Mouse (Mus musculus) ES-E14 (cell line): ENCODE measurements around the gene Mical2. TPM values are rescaled to one million over a fixed set of nuclear protein-coding genes. Genes with fewer than 3 reads are reported as not detected.
A peak's percentile ranks its signal among the peaks of the same experiment; 100 is the strongest.

Source experiments
- DNase-seq: peaks from one replicate; pipeline ENCODE4 v3.0.0-alpha.2; 2013; ENCODE audit warnings: low read depth, low spot score
- H3K27ac ChIP-seq: 2 replicates; pipeline ENCODE4 v1.5.1; 2012; ENCODE audit warnings: low read depth, mild to moderate bottlenecking, low read length, moderate library complexity, mixed read lengths; ENCODE audit not compliant: poor library complexity, insufficient read depth, severe bottlenecking
- H3K36me3 ChIP-seq: 2 replicates; pipeline ENCODE4 v1.6.1; 2012; ENCODE audit warnings: mild to moderate bottlenecking, low read length, moderate library complexity, mixed read lengths; ENCODE audit not compliant: control insufficient read depth, poor library complexity, insufficient read depth, severe bottlenecking
- H3K4me1 ChIP-seq, 2 experiments: fragments of 150-350 bp in 1 of 2; sonication (generic) in 1 of 2; 2 replicates each; pipeline ENCODE4 v1.6.1; 2012; ENCODE audit warnings: low read length in 2 of 2, mild to moderate bottlenecking in 1 of 2, mixed read lengths in 1 of 2; ENCODE audit not compliant: control insufficient read depth in 2 of 2, insufficient read depth in 2 of 2, poor library complexity in 1 of 2
- H3K4me3 ChIP-seq, 2 experiments: fragments of 150-350 bp in 1 of 2; sonication (generic) in 1 of 2; 2 replicates each; pipeline ENCODE4 v1.5.1; 2012; ENCODE audit warnings: low read length in 2 of 2, low read depth in 1 of 2, mild to moderate bottlenecking in 1 of 2, mixed read lengths in 1 of 2; ENCODE audit not compliant: insufficient read depth in 1 of 2, poor library complexity in 1 of 2, severe bottlenecking in 1 of 2
- H3K9ac ChIP-seq: 2 replicates; pipeline ENCODE4 v1.6.1; 2012; ENCODE audit warnings: low read depth, mild to moderate bottlenecking, low read length, mixed read lengths; ENCODE audit not compliant: poor library complexity, insufficient read depth, severe bottlenecking
- H3K9me3 ChIP-seq: fragments of 150-350 bp; sonication (generic); 2 replicates; pipeline ENCODE4 v1.6.1; 2012; ENCODE audit warnings: low read depth, mild to moderate bottlenecking, low read length; ENCODE audit not compliant: control insufficient read depth, insufficient read depth
- CHD2 ChIP-seq: IDR thresholded peaks from 2 replicates; pipeline ENCODE4 v1.6.1; 2014; ENCODE audit warnings: mild to moderate bottlenecking, low read depth, low read length, inconsistent platforms
- HCFC1 ChIP-seq: IDR thresholded peaks from 2 replicates; pipeline ENCODE4 v1.6.1; 2012; ENCODE audit warnings: low read length, inconsistent platforms, borderline replicate concordance; ENCODE audit not compliant: insufficient read depth
- MAFK ChIP-seq: IDR thresholded peaks from 2 replicates; pipeline ENCODE4 v1.6.1; 2014; ENCODE audit warnings: mild to moderate bottlenecking, low read depth, low read length, inconsistent platforms; ENCODE audit not compliant: insufficient read depth
- ZC3H11A ChIP-seq: IDR thresholded peaks from 2 replicates; pipeline ENCODE4 v1.6.1; 2012; ENCODE audit warnings: low read depth, mild to moderate bottlenecking, inconsistent platforms, low read length, borderline replicate concordance
- ZNF384 ChIP-seq: IDR thresholded peaks from 2 replicates; pipeline ENCODE4 v1.6.1; 2012; ENCODE audit warnings: low read depth, low read length, inconsistent platforms
- in situ Hi-C, 2 experiments: fragments of 600-800 bp; cut with MboI; formaldehyde crosslinking; loops; one replicate each; pipeline ENCODE4 v1.15.1; 2025; ENCODE audit warnings: low sequenced_read_pairs in 2 of 2, inconsistent platforms in 1 of 2; ENCODE audit not compliant: unreplicated experiment in 2 of 2
- total RNA-seq: library from RNA; depleted of rRNA; stranded (reverse); fragments of 300-350 nt; gene quantifications from 2 replicates; pipeline ENCODE4 v1.2.3, GENCODE M21; 2012

Mical2 gene
- total RNA-seq, 1 experiment: 9.9 TPM

DNA sequence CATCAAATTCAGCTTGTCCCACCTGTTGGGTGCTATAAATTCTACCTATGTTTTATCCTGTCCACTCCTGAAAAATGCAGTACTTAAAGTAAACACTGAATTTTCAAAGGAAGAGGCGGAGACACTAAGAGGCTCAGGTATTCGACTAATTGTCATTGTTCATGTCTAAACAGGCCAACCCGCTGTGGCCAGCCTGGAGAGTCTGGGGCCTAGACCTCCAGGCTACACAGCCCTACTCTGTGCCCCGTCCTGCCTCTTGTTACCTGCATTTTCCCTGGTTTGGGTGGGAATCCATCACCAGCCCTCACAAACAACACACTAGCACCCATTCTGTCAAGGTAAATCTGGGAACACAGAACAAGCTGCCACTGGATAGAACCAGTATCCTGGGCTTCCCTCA, 191.9 kb downstream of the Mical2 start:
- in situ Hi-C loops: no loop called here
- H3K27ac ChIP-seq: no peak overlapping the region

DNA sequence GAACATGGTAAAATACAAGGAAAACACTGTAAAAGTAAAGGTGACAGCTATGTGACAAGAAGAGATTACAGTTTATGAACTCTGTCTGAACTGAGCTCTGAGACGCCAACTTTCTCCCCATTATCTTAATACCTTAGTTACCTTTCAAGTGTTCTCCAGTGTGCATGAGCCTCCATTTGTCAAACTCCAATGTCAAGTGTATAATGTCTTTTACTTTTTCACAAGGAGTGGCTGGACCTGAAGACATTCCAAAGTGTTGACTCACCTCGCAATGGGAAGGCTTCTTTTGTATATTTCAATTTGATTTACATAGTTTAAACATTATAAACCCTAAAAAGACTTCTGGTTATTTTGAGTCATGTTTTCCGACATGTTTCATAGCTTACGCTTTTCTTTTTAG, 197.8 kb downstream of the Mical2 start:
- in situ Hi-C loops: no loop called here
- Histone ChIP-seq H3K9me3 (no peaks in the 10 kb centered on the region), H3K9ac (no peak overlapping the region), H3K4me1 (peaks cover under 1 to 3% of the 10 kb centered on the region in 2 experiments; a peak in 1 of 4 replicates), H3K36me3 (no peaks in the 10 kb centered on the region), H3K27ac (no peak overlapping the region), H3K4me3 (no peak overlapping the region)
- TF ChIP-seq ZNF384 (no peak), HCFC1 (no peak), MAFK (no peak)
- no peak for DNase-seq

More for the DNA sequence above, 191.9 kb downstream of the Mical2 start:
- Histone ChIP-seq H3K4me3 (no peak overlapping the region), H3K9me3 (no peaks in the 10 kb centered on the region), H3K9ac (no peak overlapping the region), H3K36me3 (no peaks in the 10 kb centered on the region), H3K4me1 (peaks cover 3 to 10% of the 10 kb centered on the region in 2 experiments; a peak in 3 of 4 replicates)
- DNase-seq: no peak
- TF ChIP-seq ZNF384: no peak
- no peak for TF ChIP-seq MAFK
- TF ChIP-seq HCFC1: no peak
- no peak for TF ChIP-seq CHD2
- TF ChIP-seq ZC3H11A: no peak

DNA sequence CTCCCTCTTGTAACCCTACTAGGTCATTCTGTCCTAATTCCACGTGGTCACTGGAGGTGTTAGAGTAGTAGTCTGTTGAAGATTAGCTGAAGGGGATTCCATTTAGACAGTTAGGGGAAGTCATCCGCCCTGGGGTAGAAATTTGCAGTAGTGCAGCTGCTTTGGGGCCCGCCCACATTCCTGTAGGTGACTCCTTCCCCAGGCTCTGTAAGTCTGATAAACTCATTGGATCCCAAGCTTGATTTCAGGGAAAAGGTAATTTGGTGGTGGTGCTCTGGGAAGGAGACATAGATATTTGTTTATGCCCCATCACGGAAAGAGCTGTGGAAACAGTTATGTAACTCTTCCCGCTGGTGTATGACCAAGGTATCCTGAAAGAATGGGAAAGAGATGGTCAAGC, 201.2 kb downstream of the Mical2 start:
- Histone ChIP-seq H3K9me3 (no peaks in the 10 kb centered on the region), H3K4me1 (peaks cover 3% of the 10 kb centered on the region in 2 experiments; a peak in 1 of 4 replicates), H3K27ac (no peak overlapping the region), H3K36me3 (no peaks in the 10 kb centered on the region), H3K4me3 (no peak overlapping the region), H3K9ac (no peak overlapping the region)
- TF ChIP-seq ZC3H11A: no peak
- no peak for TF ChIP-seq MAFK
- no peak for TF ChIP-seq ZNF384
- no peak for TF ChIP-seq HCFC1
- no peak for TF ChIP-seq CHD2
- no peak for DNase-seq
- in situ Hi-C loops: no loop called here

DNA sequence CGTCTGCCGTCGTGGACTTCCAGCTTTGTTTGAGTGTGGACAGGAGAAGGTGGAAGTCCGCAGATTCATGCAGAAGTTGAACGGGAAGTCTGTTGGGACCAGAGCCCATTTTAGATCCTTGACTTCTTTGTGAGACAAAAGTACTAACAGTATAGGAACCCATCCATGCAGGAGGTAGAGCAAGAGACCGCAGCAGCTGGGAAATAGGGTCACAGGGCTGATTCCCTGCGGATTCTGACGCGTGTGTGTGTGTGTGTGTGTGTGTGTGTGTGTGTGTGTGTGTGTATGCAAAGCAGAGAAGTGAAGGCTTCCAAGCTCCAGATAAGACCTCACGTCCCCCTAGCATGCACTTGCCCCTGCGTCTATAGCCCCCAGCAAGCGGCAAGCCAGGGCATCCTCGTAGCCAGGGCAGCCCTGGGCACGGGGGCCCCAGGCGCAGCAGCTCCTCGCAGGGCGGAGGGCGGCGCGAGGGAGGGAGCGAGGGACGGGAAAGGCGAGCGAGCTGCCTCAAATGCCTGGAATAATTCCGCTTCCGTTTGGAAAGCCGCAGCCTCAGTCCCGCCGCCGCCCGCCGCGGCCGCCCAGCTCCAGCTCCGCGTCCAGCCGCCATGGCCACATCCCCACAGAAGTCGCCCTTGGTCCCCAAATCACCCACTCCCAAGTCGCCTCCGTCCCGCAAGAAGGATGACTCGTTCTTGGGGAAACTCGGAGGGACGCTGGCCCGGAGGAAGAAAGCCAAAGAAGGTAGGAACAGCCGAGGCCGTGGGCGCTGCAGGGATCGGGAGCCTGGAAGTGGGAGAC, 201.9 kb downstream of the Mical2 start, which contains the start of gene Parva:
Gene Parva (plus strand): TSS at position 149 of the 801 bp plus-strand sequence.
- Histone ChIP-seq H3K27ac (no peak within 1 kb of the TSS), H3K9ac (peak within 1 kb of the TSS; percentile 78), H3K9me3 (no peaks in the 10 kb centered on the region), H3K4me1 (peaks cover 3% of the 10 kb centered on the region in 2 experiments; a peak in 1 of 4 replicates), H3K4me3 (peak within 1 kb of the TSS; percentile 79 to 92), H3K36me3 (no peaks in the 10 kb centered on the region)
- in situ Hi-C loops: no loop called here
- no peak for TF ChIP-seq ZNF384
- TF ChIP-seq ZC3H11A: no peak
- no peak for TF ChIP-seq MAFK
- TF ChIP-seq HCFC1: no peak
- no peak for TF ChIP-seq CHD2
- no peak for DNase-seq

GRCm38 (mm10) chr7:112428158-112428535, 202.5 kb downstream of the Mical2 start:
- in situ Hi-C loops: no loop called here
- Histone ChIP-seq H3K4me3 (peak overlapping the region; percentile 79 to 92), H3K36me3 (no peaks in the 10 kb centered on the region), H3K27ac (no peak overlapping the region), H3K9me3 (no peaks in the 10 kb centered on the region), H3K9ac (peak overlapping the region; percentile 78), H3K4me1 (peaks cover 3% of the 10 kb centered on the region in 2 experiments; a peak in 1 of 4 replicates)
- TF ChIP-seq CHD2 (no peak), HCFC1 (0 out of 2 replicates have a peak, but pooled peaks have one; percentile 7)
- no peak for DNase-seq
